ENCODE assay signal across 8 mouse cellular contexts in the genomic region with DNA sequence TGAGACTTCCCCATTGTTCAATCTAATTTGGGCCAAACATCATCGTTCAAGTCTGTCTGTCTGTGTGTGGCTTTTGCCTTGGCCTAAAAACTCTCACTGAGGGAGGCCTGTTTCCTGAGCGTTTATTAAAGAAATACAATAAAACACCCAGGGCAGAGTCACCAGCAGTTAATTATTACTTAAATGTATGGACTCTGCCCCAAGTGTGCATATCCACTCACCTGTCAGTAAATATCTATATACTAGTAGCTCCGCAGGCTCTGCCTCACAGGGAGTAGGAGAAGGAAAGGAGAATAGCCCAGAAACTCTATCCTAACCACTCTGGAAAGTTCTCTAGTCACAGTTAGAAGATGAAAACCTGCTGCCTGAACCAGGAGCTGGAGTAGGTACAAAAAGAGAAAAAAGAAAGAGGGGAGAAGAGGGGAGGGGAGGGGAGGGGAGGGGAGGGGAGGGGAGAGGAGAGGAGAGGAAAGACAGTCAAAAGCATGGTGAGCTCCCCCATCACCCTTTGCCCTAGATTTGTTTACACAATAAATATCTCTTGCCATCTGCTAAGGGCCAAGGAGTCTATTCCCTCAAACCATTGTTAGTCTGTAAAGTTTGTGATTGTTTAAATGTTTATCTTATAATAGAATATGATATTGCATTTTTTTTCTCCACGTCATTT.
A peak's percentile ranks its signal among the peaks of the same experiment; 100 is the strongest.
DNase-seq lines count a peak whose midpoint lies in the region; ATAC-seq and TF ChIP-seq lines count a peak whose summit lies in the region.
"Had no signal": no experiment of that assay in that cellular context is flagged by ENCODE, and none has a peak within 500 bp of the region (broad histone marks: within the 10 kb centered on the region; RNA-seq: fewer than 3 reads in every experiment).

No protein-coding gene starts in this region.

- 48% methylated on average over 4 of the region's 4 CpGs for WGBS in kidney, embryonic 14.5 days
- WGBS in embryonic facial prominence, embryonic 10.5 days, result 59% methylated on average over 4 of the region's 4 CpGs
- WGBS in limb, embryonic 14.5 days, result 56% methylated on average over 4 of the region's 4 CpGs

- peak overlapping the region; percentile 76 for H3K27ac ChIP-seq in kidney, embryonic 14.5 days (ENCODE audit: low read depth, low read length)
- H3K27ac ChIP-seq in embryonic facial prominence, embryonic 10.5 days (replicated peaks), result peak overlapping the region; percentile 71
- H3K27ac ChIP-seq in limb, embryonic 14.5 days (replicated peaks; ENCODE audit: low read depth, low read length), result peak overlapping the region; percentile 49; the same call in 1 of the 2 replicates

- no peak overlapping the region for H3K9ac ChIP-seq in kidney, embryonic 14.5 days (ENCODE audit: low read depth, low read length)
- no peak overlapping the region for H3K9ac ChIP-seq in limb, embryonic 14.5 days (ENCODE audit: low read depth, low read length, severe bottlenecking)

- no peak overlapping the region for H3K4me3 ChIP-seq in kidney, embryonic 14.5 days (ENCODE audit: low read length)
- no peak overlapping the region for H3K4me3 ChIP-seq in embryonic facial prominence, embryonic 10.5 days
- no peak overlapping the region for H3K4me3 ChIP-seq in limb, embryonic 14.5 days (replicated peaks; ENCODE audit: low read length)

- H3K36me3 ChIP-seq in kidney, embryonic 14.5 days (ENCODE audit: control insufficient read depth, insufficient read depth, low read length), result no peaks in the 10 kb centered on the region
- H3K36me3 ChIP-seq in embryonic facial prominence, embryonic 10.5 days (replicated peaks), result no peaks in the 10 kb centered on the region
- H3K36me3 ChIP-seq in limb, embryonic 14.5 days (ENCODE audit: control insufficient read depth, insufficient read depth, low read length), result no peaks in the 10 kb centered on the region

- no peak overlapping the region for H3K4me2 ChIP-seq in kidney, embryonic 14.5 days (replicated peaks; ENCODE audit: low read depth, low read length)
- no peak overlapping the region for H3K4me2 ChIP-seq in limb, embryonic 14.5 days (replicated peaks; ENCODE audit: low read depth, low read length, severe bottlenecking)

- DNase-seq in kidney, postnatal 4 days, result no peak
- DNase-seq in Muller cell, postnatal 12 days (ENCODE audit: inconsistent ontology term), result peak; percentile 7
- DNase-seq in embryonic facial prominence, embryonic 10.5 days (ENCODE audit: low spot score), result no peak
- DNase-seq in limb, embryonic 14.5 days (ENCODE audit: low spot score), result no peak
- no peak for DNase-seq in adrenal gland, adult 2 months
- DNase-seq in cerebellum, postnatal 36 days, result no peak
- DNase-seq: right cerebral cortex, postnatal 4 days had no signal

- no peaks in the 10 kb centered on the region for H3K27me3 ChIP-seq in kidney, embryonic 14.5 days (ENCODE audit: control insufficient read depth, insufficient read depth, low read length)
- no peaks in the 10 kb centered on the region for H3K27me3 ChIP-seq in embryonic facial prominence, embryonic 10.5 days (replicated peaks; ENCODE audit: low read depth, poor library complexity, severe bottlenecking)
- no peaks in the 10 kb centered on the region for H3K27me3 ChIP-seq in limb, embryonic 14.5 days (ENCODE audit: control insufficient read depth, insufficient read depth, low read length)

- no peaks in the 10 kb centered on the region for H3K9me3 ChIP-seq in kidney, embryonic 14.5 days (ENCODE audit: control insufficient read depth, low read length)
- no peaks in the 10 kb centered on the region for H3K9me3 ChIP-seq in embryonic facial prominence, embryonic 10.5 days
- no peaks in the 10 kb centered on the region for H3K9me3 ChIP-seq in limb, embryonic 14.5 days (ENCODE audit: control insufficient read depth, low read length)

- no peak for ATAC-seq in kidney, embryonic 14.5 days (ENCODE audit: low FRiP score, low TSS enrichment)
- ATAC-seq in limb, embryonic 14.5 days (ENCODE audit: low FRiP score, low read depth), result no peak

- peaks cover 30% of the 10 kb centered on the region for H3K4me1 ChIP-seq in kidney, embryonic 14.5 days (ENCODE audit: control insufficient read depth, insufficient read depth, low read length)
- peaks cover 68% of the 10 kb centered on the region for H3K4me1 ChIP-seq in embryonic facial prominence, embryonic 10.5 days
- peaks cover 33% of the 10 kb centered on the region for H3K4me1 ChIP-seq in limb, embryonic 14.5 days (ENCODE audit: control insufficient read depth, insufficient read depth, low read length)

- TF ChIP-seq POLR2A in limb, embryonic 14.5 days (IDR thresholded peaks at IDR 0.05; ENCODE audit: borderline replicate concordance, extremely low read depth, insufficient read depth, insufficient read length), result no peak
